Mouse (Mus musculus) neural tube, embryonic 14.5 days (tissue): ENCODE data around the gene Pou3f3. TPM values are rescaled to one million over a fixed set of nuclear protein-coding genes. Genes with fewer than 3 reads are reported as not detected.
A peak's percentile ranks its signal among the peaks of the same experiment; 100 is the strongest.

Experiments used
- ATAC-seq: fragments of 200-750 bp; cut with Nextera tagmentation; 2 replicates; pipeline ENCODE4 v1.8.0; 2017; ENCODE audit warnings: low read depth, mild to moderate bottlenecking, moderate TSS enrichment, moderate library complexity
- H3K27ac ChIP-seq: fragments of 300-500 bp; sonication (generic); 2 replicates; pipeline ENCODE4 v1.5.1; 2014; ENCODE audit warnings: low read depth, mild to moderate bottlenecking, control low read depth, low read length, moderate library complexity, mixed read lengths
- H3K27me3 ChIP-seq: fragments of 300-500 bp; sonication (generic); 2 replicates; pipeline ENCODE4 v1.6.1; 2014; ENCODE audit warnings: low read length; ENCODE audit not compliant: control insufficient read depth, insufficient read depth
- H3K36me3 ChIP-seq: fragments of 300-500 bp; sonication (generic); 2 replicates; pipeline ENCODE4 v1.6.1; 2014; ENCODE audit warnings: low read length, mixed read lengths; ENCODE audit not compliant: control insufficient read depth, insufficient read depth
- H3K4me1 ChIP-seq: fragments of 300-500 bp; sonication (generic); 2 replicates; pipeline ENCODE4 v1.6.1; 2014; ENCODE audit warnings: low read length; ENCODE audit not compliant: control insufficient read depth, insufficient read depth
- H3K4me2 ChIP-seq: fragments of 300-500 bp; sonication (generic); 2 replicates; pipeline ENCODE4 v1.6.1; 2014; ENCODE audit warnings: mild to moderate bottlenecking, low read depth, low read length, control low read depth
- H3K4me3 ChIP-seq: fragments of 300-500 bp; sonication (generic); 2 replicates; pipeline ENCODE4 v1.5.1; 2014; ENCODE audit warnings: low read depth, low read length, control low read depth, mixed read lengths
- H3K9ac ChIP-seq: fragments of 300-500 bp; sonication (generic); replicated peaks from 2 replicates; pipeline ENCODE4 v1.6.1; 2014; ENCODE audit warnings: low read depth, mild to moderate bottlenecking, control low read depth, low read length, mixed read lengths
- H3K9me3 ChIP-seq: fragments of 300-500 bp; sonication (generic); 2 replicates; pipeline ENCODE4 v1.6.1; 2016; ENCODE audit warnings: low read length; ENCODE audit not compliant: control insufficient read depth
- WGBS: fragments of 180-500 bp; shearing (Covaris S2); extraction: QIAGEN DNeasy Blood & Tissue Kit; methylation state at CpG from one replicate; pipeline ENCODE4 v1.1.7; 2014; 5-methylcytosine and 5-hydroxymethylcytosine counted together
- polyA plus RNA-seq: library from polyadenylated mRNA; unstranded; fragments of >200 nt; fragmentation: Nextera tagmentation; extraction: Ambion mirVana; gene quantifications from 2 replicates; pipeline ENCODE4 v1.2.1, GENCODE M21; 2014

Pou3f3 gene
- polyA plus RNA-seq, 1 experiment from 2014 or later: 10.4 TPM

DNA sequence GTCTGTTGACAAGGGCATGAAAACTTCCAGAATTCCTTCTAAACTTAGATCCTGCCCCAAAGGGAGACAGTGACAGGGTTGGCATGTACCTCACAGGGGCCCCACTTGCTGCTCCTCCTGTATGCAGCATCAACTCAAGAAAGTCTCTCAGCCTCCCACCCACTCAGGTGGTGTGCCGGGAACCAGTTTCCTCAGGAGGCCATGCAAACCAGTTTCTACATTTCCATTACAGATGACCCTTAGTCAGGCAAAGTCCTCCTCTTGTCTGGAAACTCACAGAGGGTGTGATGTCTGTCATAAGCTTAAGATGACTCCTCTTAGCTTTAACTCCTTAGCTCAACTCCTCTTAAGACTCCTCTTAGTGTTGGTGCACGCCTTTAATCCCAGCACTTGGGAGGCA is 29.3 kb downstream of the Pou3f3 start:
- Histone ChIP-seq H3K36me3 (no peaks in the 10 kb centered on the region), H3K27ac (no peak overlapping the region), H3K4me2 (no peak overlapping the region), H3K9me3 (no peaks in the 10 kb centered on the region), H3K4me1 (no peaks in the 10 kb centered on the region), H3K27me3 (no peaks in the 10 kb centered on the region), H3K4me3 (no peak overlapping the region), H3K9ac (no peak overlapping the region)
- 89% methylated on average over 2 of the region's 2 CpGs for WGBS
- ATAC-seq: no peak

- WGBS: 92% methylated on average over 5 of the region's 5 CpGs
- Histone ChIP-seq H3K4me2 (no peak overlapping the region), H3K9ac (no peak overlapping the region), H3K4me1 (no peaks in the 10 kb centered on the region), H3K9me3 (no peaks in the 10 kb centered on the region), H3K4me3 (no peak overlapping the region), H3K27ac (no peak overlapping the region), H3K36me3 (no peaks in the 10 kb centered on the region), H3K27me3 (no peaks in the 10 kb centered on the region)
- no peak for ATAC-seq
Observed at GRCm38 (mm10) chr1:42727161-42727560, 31.6 kb downstream of the Pou3f3 start.

DNA sequence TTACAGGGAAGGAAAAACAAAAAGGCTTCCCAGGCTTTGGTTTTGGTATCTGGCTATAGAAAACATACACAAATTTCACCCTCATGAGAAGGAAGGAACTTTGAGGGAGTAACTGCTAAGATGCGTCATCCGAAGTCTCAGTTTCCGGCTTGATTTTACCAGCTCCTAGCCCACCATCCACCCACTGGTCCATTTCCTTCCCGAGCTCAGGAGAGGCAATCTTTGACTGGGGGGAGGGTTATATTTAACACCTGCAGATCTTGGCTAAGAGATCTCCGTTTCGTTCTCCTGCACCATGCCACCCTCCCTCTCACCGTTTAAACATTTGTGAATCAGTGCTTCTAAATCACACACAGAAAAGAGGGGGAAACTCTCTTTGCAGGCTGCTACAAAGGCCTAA is 32.1 kb downstream of the Pou3f3 start:
- Histone ChIP-seq H3K9ac (no peak overlapping the region), H3K36me3 (no peaks in the 10 kb centered on the region), H3K4me3 (no peak overlapping the region), H3K9me3 (no peaks in the 10 kb centered on the region), H3K27me3 (no peaks in the 10 kb centered on the region), H3K4me2 (no peak overlapping the region), H3K4me1 (no peaks in the 10 kb centered on the region), H3K27ac (no peak overlapping the region)
- ATAC-seq: no peak
- WGBS: 81% methylated on average over 7 of the region's 7 CpGs

DNA sequence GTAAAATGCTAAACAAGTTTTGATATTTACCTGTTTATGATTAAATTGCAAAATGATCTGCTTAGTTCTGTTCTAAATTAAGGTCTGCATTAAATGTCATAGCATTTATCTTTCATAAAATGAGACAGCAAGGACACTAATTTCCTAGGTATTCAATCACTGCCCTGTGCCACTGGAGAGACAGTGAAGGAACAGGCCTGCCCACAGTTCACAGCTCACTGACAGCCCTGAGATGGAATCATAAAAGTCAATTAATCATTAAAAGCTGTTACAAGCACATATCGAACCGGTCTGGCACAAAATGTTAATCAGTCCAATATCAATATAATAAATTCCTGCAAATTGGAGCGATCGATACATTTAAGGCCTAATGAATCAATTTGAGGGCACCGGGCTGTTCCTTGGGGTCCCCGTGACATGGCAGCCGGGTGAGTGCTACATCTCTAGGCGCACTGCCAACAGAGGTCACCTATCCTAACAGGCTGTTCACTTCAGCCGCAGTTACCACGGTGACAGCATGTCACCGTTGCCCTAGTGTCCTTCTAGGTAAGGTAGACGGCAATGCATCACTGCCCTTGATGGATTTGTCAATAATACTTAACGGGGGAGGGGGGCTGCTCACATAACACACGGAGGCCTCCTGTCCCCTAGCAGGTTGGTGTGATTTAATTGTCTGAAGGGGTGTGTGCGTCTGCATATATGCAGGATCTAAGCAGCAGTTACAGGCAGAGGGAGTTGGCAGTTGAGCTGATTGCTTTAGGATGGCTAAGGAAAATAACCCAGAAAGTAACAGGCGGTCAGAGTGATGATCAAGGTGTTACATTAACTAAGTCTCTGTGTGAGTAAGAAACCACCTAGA is 46.0 kb downstream of the Pou3f3 start:
- Histone ChIP-seq H3K4me2 (no peak overlapping the region), H3K36me3 (no peaks in the 10 kb centered on the region), H3K27me3 (no peaks in the 10 kb centered on the region), H3K9me3 (no peaks in the 10 kb centered on the region), H3K4me3 (no peak overlapping the region), H3K27ac (no peak overlapping the region), H3K9ac (no peak overlapping the region), H3K4me1 (peaks cover 9% of the 10 kb centered on the region)
- peak; percentile 73 for ATAC-seq
- 42% methylated on average over 16 of the region's 16 CpGs for WGBS

GRCm38 (mm10) chr1:42742242-42742560 is 46.6 kb downstream of the Pou3f3 start:
- no peak overlapping the region for H3K27ac ChIP-seq

GRCm38 (mm10) chr1:42745047-42745446 is 49.5 kb downstream of the Pou3f3 start:
- peaks cover 9% of the 10 kb centered on the region for H3K4me1 ChIP-seq
- no peak overlapping the region for H3K9ac ChIP-seq
- H3K36me3 ChIP-seq: no peaks in the 10 kb centered on the region
- ATAC-seq: no peak
- no peaks in the 10 kb centered on the region for H3K9me3 ChIP-seq
- H3K4me2 ChIP-seq: no peak overlapping the region
- no peak overlapping the region for H3K4me3 ChIP-seq
- 86% methylated on average over 3 of the region's 3 CpGs for WGBS
- no peaks in the 10 kb centered on the region for H3K27me3 ChIP-seq
- H3K27ac ChIP-seq: no peak overlapping the region

More at GRCm38 (mm10) chr1:42742242-42742560, 46.6 kb downstream of the Pou3f3 start:
- Histone ChIP-seq H3K4me2 (no peak overlapping the region), H3K27me3 (no peaks in the 10 kb centered on the region), H3K36me3 (no peaks in the 10 kb centered on the region), H3K4me3 (no peak overlapping the region), H3K9me3 (no peaks in the 10 kb centered on the region), H3K4me1 (peaks cover 9% of the 10 kb centered on the region), H3K9ac (no peak overlapping the region)
- WGBS: 77% methylated on average over 4 of the region's 4 CpGs
- ATAC-seq: no peak

- H3K4me2 ChIP-seq: no peak overlapping the region
- no peak overlapping the region for H3K27ac ChIP-seq
- H3K27me3 ChIP-seq: no peaks in the 10 kb centered on the region
- no peak overlapping the region for H3K9ac ChIP-seq
- no peaks in the 10 kb centered on the region for H3K4me1 ChIP-seq
- H3K36me3 ChIP-seq: no peaks in the 10 kb centered on the region
- 88% methylated on average over 6 of the region's 6 CpGs for WGBS
- ATAC-seq: no peak
- no peaks in the 10 kb centered on the region for H3K9me3 ChIP-seq
- no peak overlapping the region for H3K4me3 ChIP-seq
Observed at GRCm38 (mm10) chr1:42749536-42750292, 54.1 kb downstream of the Pou3f3 start.
